Mouse (Mus musculus) embryonic facial prominence, embryonic 15.5 days (tissue): ENCODE results near the gene Gm45623. TPM values are rescaled to one million over a fixed set of nuclear protein-coding genes. Genes with fewer than 3 reads are reported as not detected.

Experiments used
- ATAC-seq: fragments of 200-750 bp; cut with Nextera tagmentation; 2 replicates; pipeline ENCODE4 v1.8.0; 2017; ENCODE audit warnings: low read depth, moderate TSS enrichment; ENCODE audit not compliant: insufficient number of reproducible peaks, low FRiP score, low TSS enrichment
- H3K27ac ChIP-seq: fragments of 300-500 bp; sonication (generic); replicated peaks from 2 replicates; pipeline ENCODE4 v1.5.1; 2015; ENCODE audit warnings: mild to moderate bottlenecking, inconsistent platforms
- H3K27me3 ChIP-seq: fragments of 300-500 bp; sonication (generic); 2 replicates; pipeline ENCODE4 v1.6.1; 2015; ENCODE audit warnings: inconsistent platforms
- H3K36me3 ChIP-seq: fragments of 300-500 bp; sonication (generic); 2 replicates; pipeline ENCODE4 v1.6.1; 2015; ENCODE audit warnings: mild to moderate bottlenecking, inconsistent platforms
- H3K4me1 ChIP-seq: fragments of 300-500 bp; sonication (generic); 2 replicates; pipeline ENCODE4 v1.6.1; 2015; ENCODE audit warnings: inconsistent platforms
- H3K4me2 ChIP-seq: fragments of 300-500 bp; sonication (generic); replicated peaks from 2 replicates; pipeline ENCODE4 v1.6.1; 2015; ENCODE audit warnings: mild to moderate bottlenecking, inconsistent platforms
- H3K4me3 ChIP-seq: fragments of 300-500 bp; sonication (generic); replicated peaks from 2 replicates; pipeline ENCODE4 v1.5.1; 2015; ENCODE audit warnings: mild to moderate bottlenecking, inconsistent platforms
- H3K9ac ChIP-seq: fragments of 300-500 bp; sonication (generic); 2 replicates; pipeline ENCODE4 v1.6.1; 2015; ENCODE audit warnings: inconsistent platforms
- H3K9me3 ChIP-seq: fragments of 300-500 bp; sonication (generic); replicated peaks from 2 replicates; pipeline ENCODE4 v1.6.1; 2016; ENCODE audit warnings: inconsistent platforms
- WGBS: fragments of 180-500 bp; shearing (Covaris S2); methylation state at CpG from one replicate; pipeline ENCODE4 v1.1.7; 2015; 5-methylcytosine and 5-hydroxymethylcytosine counted together
- polyA plus RNA-seq: library from polyadenylated mRNA; unstranded; fragments of >200 nt; fragmentation: Nextera tagmentation; extraction: Ambion mirVana; gene quantifications from 2 replicates; pipeline ENCODE4 v1.2.1, GENCODE M21; 2015

Gm45623 gene
- 0.99 and 1.3 TPM in 2 replicates for polyA plus RNA-seq

- no peaks in the 10 kb centered on the region for H3K36me3 ChIP-seq
- under 1% methylated on average over 71 of the region's 71 CpGs for WGBS
- peak within 1 kb of the TSS; percentile 7 for H3K9ac ChIP-seq
- H3K27ac ChIP-seq = no peak within 1 kb of the TSS
- H3K27me3 ChIP-seq = peaks cover 57% of the 10 kb centered on the region
- H3K9me3 ChIP-seq = no peaks in the 10 kb centered on the region
- H3K4me3 ChIP-seq = peak within 1 kb of the TSS; percentile 45
- ATAC-seq = no peak
- H3K4me2 ChIP-seq = peak within 1 kb of the TSS; percentile 90
- peaks cover 22% of the 10 kb centered on the region for H3K4me1 ChIP-seq
Observed at GRCm38 (mm10) chr13:56753192-56753951, at the start of gene Gm45623. Gm45623 (minus strand) TSS chr13:56753827.

GRCm38 (mm10) chr13:56797459-56797858, 43.8 kb upstream of the Gm45623 start:
- Histone ChIP-seq H3K9ac (no peak overlapping the region), H3K9me3 (no peaks in the 10 kb centered on the region)
- WGBS = 80% methylated on average over 7 of the region's 7 CpGs

GRCm38 (mm10) chr13:56795501-56795900, 41.9 kb upstream of the Gm45623 start:
- 72% methylated on average over 7 of the region's 7 CpGs for WGBS
- H3K27ac ChIP-seq = no peak overlapping the region

More at GRCm38 (mm10) chr13:56797459-56797858, 43.8 kb upstream of the Gm45623 start:
- Histone ChIP-seq H3K4me3 (no peak overlapping the region), H3K27ac (no peak overlapping the region), H3K36me3 (no peaks in the 10 kb centered on the region), H3K4me2 (no peak overlapping the region), H3K27me3 (no peaks in the 10 kb centered on the region), H3K4me1 (peaks cover 7% of the 10 kb centered on the region)
- no peak for ATAC-seq

GRCm38 (mm10) chr13:56794441-56794840, 40.8 kb upstream of the Gm45623 start:
- Histone ChIP-seq H3K4me2 (no peak overlapping the region), H3K27ac (no peak overlapping the region), H3K9me3 (no peaks in the 10 kb centered on the region), H3K9ac (no peak overlapping the region), H3K4me3 (no peak overlapping the region), H3K36me3 (no peaks in the 10 kb centered on the region), H3K27me3 (no peaks in the 10 kb centered on the region), H3K4me1 (peaks cover 7% of the 10 kb centered on the region)
- no peak for ATAC-seq
- 41% methylated on average over 7 of the region's 7 CpGs for WGBS

More at GRCm38 (mm10) chr13:56795501-56795900, 41.9 kb upstream of the Gm45623 start:
- Histone ChIP-seq H3K36me3 (no peaks in the 10 kb centered on the region), H3K27me3 (no peaks in the 10 kb centered on the region), H3K4me3 (no peak overlapping the region), H3K4me2 (no peak overlapping the region), H3K9me3 (no peaks in the 10 kb centered on the region), H3K4me1 (peaks cover 7% of the 10 kb centered on the region), H3K9ac (no peak overlapping the region)
- no peak for ATAC-seq

- Histone ChIP-seq H3K36me3 (no peaks in the 10 kb centered on the region), H3K27ac (no peak overlapping the region), H3K27me3 (no peaks in the 10 kb centered on the region), H3K4me3 (no peak overlapping the region), H3K9ac (no peak overlapping the region), H3K4me1 (peaks cover 7% of the 10 kb centered on the region), H3K9me3 (no peaks in the 10 kb centered on the region), H3K4me2 (no peak overlapping the region)
- 74% methylated on average over 3 of the region's 3 CpGs for WGBS
- no peak for ATAC-seq
Observed at GRCm38 (mm10) chr13:56792844-56793243, 39.2 kb upstream of the Gm45623 start.

GRCm38 (mm10) chr13:56790683-56791082, 37.1 kb upstream of the Gm45623 start:
- Histone ChIP-seq H3K27me3 (no peaks in the 10 kb centered on the region), H3K4me1 (peaks cover 10% of the 10 kb centered on the region), H3K9me3 (no peaks in the 10 kb centered on the region), H3K27ac (no peak overlapping the region), H3K4me2 (no peak overlapping the region), H3K4me3 (no peak overlapping the region), H3K36me3 (no peaks in the 10 kb centered on the region), H3K9ac (no peak overlapping the region)
- no peak for ATAC-seq
- 82% methylated on average over 3 of the region's 3 CpGs for WGBS

GRCm38 (mm10) chr13:56782621-56783020, 29.0 kb upstream of the Gm45623 start:
- 0 out of 2 replicates have a peak, but pooled peaks cover 4% of the 10 kb centered on the region for H3K4me1 ChIP-seq
- no peak overlapping the region for H3K4me3 ChIP-seq
- H3K4me2 ChIP-seq = no peak overlapping the region
- H3K9me3 ChIP-seq = no peaks in the 10 kb centered on the region
- H3K36me3 ChIP-seq = no peaks in the 10 kb centered on the region
- H3K27ac ChIP-seq = no peak overlapping the region
- no peak for ATAC-seq
- 88% methylated on average over 1 of the region's 1 CpGs for WGBS
- no peaks in the 10 kb centered on the region for H3K27me3 ChIP-seq
- no peak overlapping the region for H3K9ac ChIP-seq

GRCm38 (mm10) chr13:56781697-56782096, 28.1 kb upstream of the Gm45623 start:
- H3K4me3 ChIP-seq = no peak overlapping the region
- H3K36me3 ChIP-seq = no peaks in the 10 kb centered on the region
- WGBS = 82% methylated on average over 3 of the region's 3 CpGs
- no peak overlapping the region for H3K4me2 ChIP-seq
- H3K9me3 ChIP-seq = no peaks in the 10 kb centered on the region
- H3K9ac ChIP-seq = no peak overlapping the region
- H3K27me3 ChIP-seq = no peaks in the 10 kb centered on the region
- no peak overlapping the region for H3K27ac ChIP-seq
- H3K4me1 ChIP-seq = 0 out of 2 replicates have a peak, but pooled peaks cover 4% of the 10 kb centered on the region
- ATAC-seq = no peak

- no peaks in the 10 kb centered on the region for H3K9me3 ChIP-seq
- ATAC-seq = no peak
- no peak overlapping the region for H3K4me2 ChIP-seq
- 59% methylated on average over 13 of the region's 13 CpGs for WGBS
- H3K9ac ChIP-seq = no peak overlapping the region
- no peak overlapping the region for H3K4me3 ChIP-seq
- no peaks in the 10 kb centered on the region for H3K27me3 ChIP-seq
- no peak overlapping the region for H3K27ac ChIP-seq
- no peaks in the 10 kb centered on the region for H3K36me3 ChIP-seq
- H3K4me1 ChIP-seq = no peaks in the 10 kb centered on the region
Observed at GRCm38 (mm10) chr13:56780746-56781469, 27.3 kb upstream of the Gm45623 start.

- H3K27me3 ChIP-seq = no peaks in the 10 kb centered on the region
- no peaks in the 10 kb centered on the region for H3K36me3 ChIP-seq
- no peak; the same call in 1 of the 2 replicates for ATAC-seq
- 33% methylated on average over 5 of the region's 5 CpGs for WGBS
- no peaks in the 10 kb centered on the region; the same call in 1 of the 2 replicates for H3K4me1 ChIP-seq
- no peak overlapping the region for H3K4me2 ChIP-seq
- H3K9ac ChIP-seq = no peak overlapping the region
- no peaks in the 10 kb centered on the region for H3K9me3 ChIP-seq
- no peak overlapping the region for H3K27ac ChIP-seq
- no peak overlapping the region for H3K4me3 ChIP-seq
Observed at GRCm38 (mm10) chr13:56774304-56774703, 20.7 kb upstream of the Gm45623 start.

GRCm38 (mm10) chr13:56773262-56773870, 19.7 kb upstream of the Gm45623 start:
- WGBS = 46% methylated on average over 14 of the region's 14 CpGs
- no peak overlapping the region for H3K9ac ChIP-seq
- no peak overlapping the region for H3K4me2 ChIP-seq
- H3K36me3 ChIP-seq = no peaks in the 10 kb centered on the region
- H3K4me1 ChIP-seq = no peaks in the 10 kb centered on the region; the same call in 1 of the 2 replicates
- no peaks in the 10 kb centered on the region for H3K27me3 ChIP-seq
- no peaks in the 10 kb centered on the region for H3K9me3 ChIP-seq
- ATAC-seq = no peak
- no peak overlapping the region for H3K27ac ChIP-seq
- H3K4me3 ChIP-seq = no peak overlapping the region
